Mouse (Mus musculus): ENCODE data around the gene Pglyrp4. TPM values are rescaled to one million over a fixed set of nuclear protein-coding genes. Genes with fewer than 3 reads are reported as not detected.
A peak's percentile ranks its signal among the peaks of the same experiment; 100 is the strongest.

Pglyrp4 gene
- not detected in 2 replicates for polyA plus RNA-seq (2014; fragmentation: Nextera tagmentation; extraction: Ambion mirVana)

DNA sequence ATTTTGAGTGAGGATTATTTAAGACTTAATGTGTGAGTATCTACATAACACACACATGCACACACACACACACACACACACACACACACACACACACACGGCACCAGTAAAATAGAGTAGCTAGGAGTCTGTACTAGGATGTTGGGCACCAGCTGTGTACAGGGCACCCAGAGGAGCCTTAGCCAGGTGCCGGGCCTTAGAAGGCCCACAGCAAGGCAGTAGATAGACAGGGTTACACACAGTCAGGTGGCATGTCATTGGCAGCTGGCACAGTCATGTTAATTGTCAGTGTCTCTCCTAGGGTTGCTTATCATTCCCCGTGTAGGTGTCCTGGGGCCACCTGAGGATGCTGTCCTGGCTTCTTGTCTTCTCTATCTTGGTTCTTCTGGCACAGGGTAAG lies at the start of gene Pglyrp4:
TSS of gene Pglyrp4 (plus strand) at position 301 of the 400 bp plus-strand sequence.
- ATAC-seq (ENCODE audit: insufficient number of reproducible peaks, low FRiP score, low TSS enrichment, low read depth) (no peak), DNase-seq (ENCODE audit: low spot score) (no peak)
- Histone ChIP-seq H3K9me3 (ENCODE audit: control insufficient read depth, low read length) (no peaks in the 10 kb centered on the region), H3K9ac (ENCODE audit: low read length) (no peak within 1 kb of the TSS), H3K4me3 (ENCODE audit: low read depth, low read length) (no peak within 1 kb of the TSS), H3K27ac (replicated peaks; ENCODE audit: low read depth, low read length) (no peak within 1 kb of the TSS), H3K4me2 (ENCODE audit: low read depth, severe bottlenecking) (no peak within 1 kb of the TSS), H3K36me3 (ENCODE audit: control insufficient read depth, insufficient read depth, low read length) (no peaks in the 10 kb centered on the region), H3K27me3 (ENCODE audit: control insufficient read depth, insufficient read depth, low read length) (no peaks in the 10 kb centered on the region), H3K4me1 (ENCODE audit: control insufficient read depth, insufficient read depth, low read length) (no peaks in the 10 kb centered on the region)
- 85% methylated on average over 3 of the region's 3 CpGs for WGBS

DNA sequence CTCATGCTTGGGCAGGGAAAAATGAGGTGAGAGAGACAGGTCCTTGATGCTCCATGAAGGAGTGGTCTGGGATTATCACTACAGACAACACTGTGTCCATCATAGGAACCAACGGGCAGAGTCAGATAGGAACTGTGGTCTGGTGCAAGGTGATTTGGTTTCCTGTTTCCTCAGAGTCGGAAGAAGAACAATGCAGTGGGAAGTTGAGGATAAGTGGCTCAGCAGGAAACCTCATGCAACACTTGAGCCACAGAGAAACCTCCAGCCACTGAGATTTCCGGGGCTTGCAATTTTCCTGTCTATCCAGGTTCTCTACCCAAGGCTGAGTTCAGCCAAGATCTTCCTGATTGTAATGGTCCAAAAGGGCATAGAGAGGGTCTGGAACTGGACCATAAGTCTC lies 48.0 kb upstream of the Pglyrp4 start:
- Histone ChIP-seq H3K4me2 (ENCODE audit: low read depth, severe bottlenecking) (no peak overlapping the region), H3K27me3 (ENCODE audit: control insufficient read depth, insufficient read depth, low read length) (no peaks in the 10 kb centered on the region), H3K9ac (ENCODE audit: low read length) (no peak overlapping the region), H3K4me1 (ENCODE audit: control insufficient read depth, insufficient read depth, low read length) (no peaks in the 10 kb centered on the region), H3K4me3 (ENCODE audit: low read depth, low read length) (no peak overlapping the region), H3K27ac (replicated peaks; ENCODE audit: low read depth, low read length) (no peak overlapping the region), H3K36me3 (ENCODE audit: control insufficient read depth, insufficient read depth, low read length) (no peaks in the 10 kb centered on the region), H3K9me3 (ENCODE audit: control insufficient read depth, low read length) (no peaks in the 10 kb centered on the region)
- no peak for ATAC-seq (ENCODE audit: insufficient number of reproducible peaks, low FRiP score, low TSS enrichment, low read depth)
- 73% methylated on average over 3 of the region's 3 CpGs for WGBS
- DNase-seq (ENCODE audit: low spot score) = no peak

DNA sequence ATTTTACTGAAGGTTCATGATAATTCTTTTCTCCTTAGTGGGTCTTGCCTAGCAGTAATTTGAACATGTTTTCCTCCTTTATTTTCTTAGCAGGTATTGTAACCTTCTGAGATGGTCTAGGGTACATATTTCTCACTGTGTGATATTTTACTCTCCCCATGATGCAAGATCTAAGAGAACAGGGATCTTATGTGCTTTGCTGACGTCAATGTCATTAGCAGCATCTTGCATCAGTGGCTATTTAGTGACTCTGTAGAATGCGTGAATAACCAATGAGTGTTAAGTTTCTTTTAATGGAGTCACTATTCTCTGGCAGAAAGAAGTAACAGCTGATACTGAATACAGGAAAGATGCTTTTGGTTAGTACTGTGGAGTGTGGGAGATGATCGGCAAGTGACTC lies 42.8 kb upstream of the Pglyrp4 start:
- Histone ChIP-seq H3K4me3 (ENCODE audit: low read depth, low read length) (no peak overlapping the region), H3K4me2 (ENCODE audit: low read depth, severe bottlenecking) (no peak overlapping the region), H3K4me1 (ENCODE audit: control insufficient read depth, insufficient read depth, low read length) (no peaks in the 10 kb centered on the region), H3K9me3 (ENCODE audit: control insufficient read depth, low read length) (no peaks in the 10 kb centered on the region), H3K9ac (ENCODE audit: low read length) (no peak overlapping the region), H3K27me3 (ENCODE audit: control insufficient read depth, insufficient read depth, low read length) (no peaks in the 10 kb centered on the region), H3K27ac (replicated peaks; ENCODE audit: low read depth, low read length) (no peak overlapping the region), H3K36me3 (ENCODE audit: control insufficient read depth, insufficient read depth, low read length) (no peaks in the 10 kb centered on the region)
- no peak for ATAC-seq (ENCODE audit: insufficient number of reproducible peaks, low FRiP score, low TSS enrichment, low read depth)
- DNase-seq (ENCODE audit: low spot score) = no peak
- WGBS = 89% methylated on average over 3 of the region's 3 CpGs

DNA sequence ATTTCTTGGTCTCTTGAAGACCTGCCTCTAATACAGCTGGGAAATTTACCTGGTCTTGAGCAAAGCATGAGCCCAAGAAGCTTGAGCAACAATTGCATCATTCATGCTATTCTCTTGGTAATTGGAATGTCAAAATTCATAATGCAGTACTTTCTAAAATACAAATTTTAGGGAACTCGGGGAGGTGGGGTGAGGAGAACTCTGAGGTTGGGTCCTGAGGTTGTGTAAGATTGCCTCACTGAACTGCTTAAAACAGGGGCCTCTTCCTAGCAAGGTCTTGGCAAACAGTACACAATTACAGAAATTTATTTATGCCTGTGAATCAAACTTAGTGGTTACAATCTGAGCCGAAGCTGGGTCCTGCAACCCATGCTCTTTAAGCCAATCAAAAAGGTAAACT lies 39.9 kb upstream of the Pglyrp4 start:
- no peak overlapping the region for H3K27ac ChIP-seq (replicated peaks; ENCODE audit: low read depth, low read length)
- H3K4me3 ChIP-seq (ENCODE audit: low read depth, low read length) = no peak overlapping the region
- H3K4me1 ChIP-seq (ENCODE audit: control insufficient read depth, insufficient read depth, low read length) = no peaks in the 10 kb centered on the region
- ATAC-seq (ENCODE audit: insufficient number of reproducible peaks, low FRiP score, low TSS enrichment, low read depth) (no peak), DNase-seq (ENCODE audit: low spot score) (no peak)
- H3K4me2 ChIP-seq (ENCODE audit: low read depth, severe bottlenecking) = no peak overlapping the region
- H3K27me3 ChIP-seq (ENCODE audit: control insufficient read depth, insufficient read depth, low read length) = no peaks in the 10 kb centered on the region
- H3K36me3 ChIP-seq (ENCODE audit: control insufficient read depth, insufficient read depth, low read length) = no peaks in the 10 kb centered on the region
- H3K9ac ChIP-seq (ENCODE audit: low read length) = no peak overlapping the region
- H3K9me3 ChIP-seq (ENCODE audit: control insufficient read depth, low read length) = no peaks in the 10 kb centered on the region
- WGBS = 87% methylated on average over 2 of the region's 2 CpGs

DNA sequence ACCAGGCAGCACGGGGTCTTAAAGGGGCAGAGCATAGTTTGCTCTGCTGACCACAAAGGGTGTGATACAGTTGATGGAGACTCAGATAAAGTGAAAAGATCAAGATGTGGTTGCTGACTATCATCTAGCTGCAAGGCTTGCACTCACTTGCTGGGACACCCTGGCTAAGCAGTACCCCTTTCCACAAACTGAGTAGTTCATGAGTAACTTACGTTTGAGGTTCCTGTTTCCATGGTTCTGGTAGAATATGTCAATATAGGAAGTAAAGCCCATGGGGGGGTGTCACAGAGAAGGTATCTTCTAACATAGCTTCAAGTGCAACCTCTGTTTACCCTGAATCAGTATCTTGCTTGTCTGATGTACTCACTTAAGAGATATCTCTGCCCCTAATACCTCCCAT lies 33.2 kb upstream of the Pglyrp4 start:
- H3K27me3 ChIP-seq (ENCODE audit: control insufficient read depth, insufficient read depth, low read length) = no peaks in the 10 kb centered on the region
- no peaks in the 10 kb centered on the region for H3K9me3 ChIP-seq (ENCODE audit: control insufficient read depth, low read length)
- H3K4me1 ChIP-seq (ENCODE audit: control insufficient read depth, insufficient read depth, low read length) = no peaks in the 10 kb centered on the region
- 84% methylated on average over 2 of the region's 2 CpGs for WGBS
- DNase-seq (ENCODE audit: low spot score) = no peak
- H3K4me2 ChIP-seq (ENCODE audit: low read depth, severe bottlenecking) = no peak overlapping the region
- no peak overlapping the region for H3K9ac ChIP-seq (ENCODE audit: low read length)
- H3K4me3 ChIP-seq (ENCODE audit: low read depth, low read length) = no peak overlapping the region
- H3K27ac ChIP-seq (replicated peaks; ENCODE audit: low read depth, low read length) = no peak overlapping the region
- no peak for ATAC-seq (ENCODE audit: insufficient number of reproducible peaks, low FRiP score, low TSS enrichment, low read depth)
- H3K36me3 ChIP-seq (ENCODE audit: control insufficient read depth, insufficient read depth, low read length) = no peaks in the 10 kb centered on the region

DNA sequence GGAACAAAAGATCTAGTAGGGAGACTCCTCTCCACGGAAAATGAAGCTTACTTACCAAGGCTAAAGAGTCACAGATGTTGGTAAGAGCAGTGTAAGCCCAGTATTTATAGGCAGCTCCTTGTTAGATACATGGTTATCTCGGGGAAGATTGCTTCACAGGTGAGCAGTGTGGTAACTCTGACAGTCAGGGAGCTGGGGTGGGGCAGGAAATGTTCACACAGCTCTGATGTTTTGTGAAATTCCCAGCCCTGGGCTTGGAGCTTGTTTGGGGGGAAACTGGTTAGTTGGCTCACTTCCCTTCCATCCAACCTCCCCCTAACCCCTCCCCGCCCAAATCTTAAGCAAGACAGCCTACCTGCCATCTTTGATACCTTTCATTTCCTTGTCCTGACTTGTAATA lies 31.1 kb upstream of the Pglyrp4 start, which contains the start of gene S100a9:
TSS of gene S100a9 (minus strand) at position 109 of the 400 bp plus-strand sequence.
- ATAC-seq (ENCODE audit: insufficient number of reproducible peaks, low FRiP score, low TSS enrichment, low read depth) = no peak
- WGBS = 67% methylated on average over 3 of the region's 3 CpGs
- Histone ChIP-seq H3K27me3 (ENCODE audit: control insufficient read depth, insufficient read depth, low read length) (no peaks in the 10 kb centered on the region), H3K4me3 (ENCODE audit: low read depth, low read length) (no peak within 1 kb of the TSS), H3K27ac (replicated peaks; ENCODE audit: low read depth, low read length) (no peak within 1 kb of the TSS), H3K4me2 (ENCODE audit: low read depth, severe bottlenecking) (no peak within 1 kb of the TSS), H3K36me3 (ENCODE audit: control insufficient read depth, insufficient read depth, low read length) (no peaks in the 10 kb centered on the region), H3K4me1 (ENCODE audit: control insufficient read depth, insufficient read depth, low read length) (no peaks in the 10 kb centered on the region), H3K9me3 (ENCODE audit: control insufficient read depth, low read length) (no peaks in the 10 kb centered on the region), H3K9ac (ENCODE audit: low read length) (no peak within 1 kb of the TSS)
- no peak for DNase-seq (ENCODE audit: low spot score)

DNA sequence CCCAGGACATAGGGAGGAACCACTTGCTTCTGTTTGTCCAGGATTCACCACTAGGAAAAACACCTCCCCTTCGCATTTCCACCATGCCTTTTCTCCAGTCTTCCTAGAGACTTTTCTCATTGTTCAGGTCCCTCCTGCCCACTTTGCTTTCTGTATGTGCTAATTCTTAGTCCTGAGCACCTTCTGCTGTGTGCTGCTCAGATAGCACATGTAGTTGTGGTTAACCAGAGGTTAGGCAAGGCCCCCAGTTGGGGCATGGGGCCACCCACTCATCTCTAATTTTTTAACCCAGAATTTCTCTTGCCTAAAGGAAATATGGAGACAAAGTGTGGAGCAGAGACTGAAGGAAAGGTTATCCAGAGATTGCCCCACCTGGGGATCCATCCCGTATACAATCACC lies 24.5 kb upstream of the Pglyrp4 start:
- H3K27ac ChIP-seq (replicated peaks; ENCODE audit: low read depth, low read length) = no peak overlapping the region
- H3K4me2 ChIP-seq (ENCODE audit: low read depth, severe bottlenecking) = no peak overlapping the region
- no peaks in the 10 kb centered on the region for H3K36me3 ChIP-seq (ENCODE audit: control insufficient read depth, insufficient read depth, low read length)
- no peak for DNase-seq (ENCODE audit: low spot score)
- WGBS = 86% methylated on average over 2 of the region's 2 CpGs
- no peak for ATAC-seq (ENCODE audit: insufficient number of reproducible peaks, low FRiP score, low TSS enrichment, low read depth)
- H3K4me3 ChIP-seq (ENCODE audit: low read depth, low read length) = no peak overlapping the region
- no peak overlapping the region for H3K9ac ChIP-seq (ENCODE audit: low read length)
- H3K9me3 ChIP-seq (ENCODE audit: control insufficient read depth, low read length) = no peaks in the 10 kb centered on the region
- H3K27me3 ChIP-seq (ENCODE audit: control insufficient read depth, insufficient read depth, low read length) = no peaks in the 10 kb centered on the region
- H3K4me1 ChIP-seq (ENCODE audit: control insufficient read depth, insufficient read depth, low read length) = no peaks in the 10 kb centered on the region

DNA sequence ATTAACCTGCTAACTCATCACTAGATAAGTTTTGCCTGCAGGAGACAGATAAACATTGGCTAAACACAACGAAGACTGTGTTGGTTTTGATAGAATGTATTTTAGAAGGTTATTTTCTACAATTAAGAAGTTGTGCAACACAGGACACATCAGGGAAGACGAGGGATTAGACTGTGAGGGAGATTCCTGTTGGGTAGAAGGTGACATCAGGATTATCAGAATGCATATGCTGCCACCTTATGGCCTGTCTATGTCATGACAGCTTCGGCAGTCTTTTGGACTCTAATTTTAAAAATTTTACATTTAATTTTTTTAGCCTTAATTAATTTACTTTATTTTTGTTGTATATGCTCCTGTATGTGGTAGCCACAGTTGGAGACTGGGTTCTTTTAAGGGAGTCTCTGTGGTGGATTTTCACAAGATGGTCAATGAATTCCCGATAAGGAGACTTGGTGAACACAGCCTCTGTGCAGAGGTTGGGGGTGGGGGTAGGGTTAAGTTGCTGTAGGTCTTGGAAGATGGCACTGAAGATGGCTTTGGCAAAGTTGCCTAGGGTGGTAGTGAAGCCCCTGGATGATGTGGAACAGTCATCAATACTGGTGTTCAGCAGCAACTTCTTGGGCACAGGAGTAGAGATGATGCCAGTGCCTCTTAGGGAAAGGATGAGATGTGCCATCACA lies 18.0 kb upstream of the Pglyrp4 start:
- peak; percentile 35; the same call in 1 of the 2 replicates for ATAC-seq (ENCODE audit: insufficient number of reproducible peaks, low FRiP score, low TSS enrichment, low read depth)
- Histone ChIP-seq H3K4me1 (ENCODE audit: control insufficient read depth, insufficient read depth, low read length) (no peaks in the 10 kb centered on the region), H3K4me3 (ENCODE audit: low read depth, low read length) (no peak overlapping the region), H3K36me3 (ENCODE audit: control insufficient read depth, insufficient read depth, low read length) (no peaks in the 10 kb centered on the region), H3K9me3 (ENCODE audit: control insufficient read depth, low read length) (no peaks in the 10 kb centered on the region), H3K9ac (ENCODE audit: low read length) (no peak overlapping the region), H3K4me2 (ENCODE audit: low read depth, severe bottlenecking) (no peak overlapping the region), H3K27me3 (ENCODE audit: control insufficient read depth, insufficient read depth, low read length) (no peaks in the 10 kb centered on the region), H3K27ac (replicated peaks; ENCODE audit: low read depth, low read length) (no peak overlapping the region)
- 26% methylated on average over 4 of the region's 4 CpGs for WGBS
- peak; percentile 32 for DNase-seq (ENCODE audit: low spot score)
